Mouse (Mus musculus) ovary, adult 18-20 months (tissue): ENCODE data around the gene 5430419D17Rik.

Experiments used
- DNase-seq: peaks from one replicate; pipeline ENCODE4 v3.0.0; 2022; ENCODE audit warnings: low spot score, mixed read lengths

5430419D17Rik gene

DNA sequence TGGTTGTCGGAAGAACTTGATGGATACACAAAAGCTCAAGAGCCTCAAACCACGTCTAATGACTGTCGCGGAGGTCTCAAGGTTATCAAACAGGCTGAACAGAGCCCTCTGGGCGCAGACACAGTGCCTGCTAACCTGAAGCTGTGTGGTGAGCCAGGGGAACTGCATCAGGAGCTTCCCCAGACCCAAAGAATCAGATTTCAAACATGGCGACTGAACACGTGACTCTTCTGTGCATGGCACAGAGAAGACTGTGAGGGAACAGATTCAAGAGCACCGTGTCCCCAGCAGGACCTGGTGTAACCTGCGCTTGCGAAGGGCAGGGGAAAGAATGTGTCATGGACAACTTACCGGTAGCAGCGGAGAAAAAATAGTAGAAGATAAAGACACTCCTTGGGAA is 143.4 kb downstream of the 5430419D17Rik start:
- no peak for DNase-seq

DNA sequence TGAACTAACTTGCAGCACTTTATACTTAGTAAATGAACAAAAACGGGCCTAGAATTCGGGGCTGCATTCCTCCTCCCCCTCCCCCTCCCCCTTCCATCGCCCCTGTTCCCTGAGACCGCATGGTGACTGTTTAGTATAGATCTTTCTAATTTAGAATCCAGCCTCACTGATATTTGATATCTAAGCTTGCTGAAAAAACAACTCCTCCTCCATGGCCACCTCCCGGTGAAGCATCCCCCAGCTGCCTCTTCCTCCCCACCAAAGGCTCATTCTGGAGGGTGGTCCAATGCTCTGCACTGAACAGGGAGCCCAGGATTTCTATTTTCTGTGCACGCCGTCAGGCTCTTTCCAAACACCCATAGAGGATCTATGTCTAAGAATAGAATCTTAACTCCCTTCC is 144.1 kb downstream of the 5430419D17Rik start:
- no peak for DNase-seq

GRCm38 (mm10) chr7:131322192-131322591 is 148.0 kb downstream of the 5430419D17Rik start, which contains the start of gene Cuzd1:
Gene Cuzd1 (minus strand): TSS chr7:131322292.
- no peak for DNase-seq

DNA sequence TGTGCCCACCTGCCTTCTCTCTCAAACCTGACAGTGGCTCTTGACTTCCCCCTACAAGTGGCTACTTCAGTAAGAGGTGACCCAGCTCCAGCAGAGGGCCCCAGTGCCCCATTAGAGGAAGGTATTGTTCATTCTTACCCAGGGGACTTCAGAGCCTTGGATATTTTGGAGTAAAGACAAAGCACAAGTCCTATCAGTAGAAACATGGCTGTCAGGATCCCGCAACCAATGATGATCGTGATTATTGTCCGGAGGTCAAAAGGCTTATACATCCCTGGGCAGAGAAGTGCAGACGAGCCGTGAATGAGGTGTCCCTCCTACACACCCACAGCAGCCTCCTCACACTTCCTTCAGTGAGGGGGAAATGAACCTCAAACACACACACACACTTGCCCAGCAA is 152.9 kb downstream of the 5430419D17Rik start:
- DNase-seq = no peak

- DNase-seq = no peak
These were observed 155.2 kb downstream of the 5430419D17Rik start, which contains the start of gene Fam24b for GRCm38 (mm10) chr7:131329416-131329815. Gene Fam24b (minus strand): TSS chr7:131329516.

GRCm38 (mm10) chr7:131331688-131332087 is 157.5 kb downstream of the 5430419D17Rik start:
- DNase-seq = no peak

DNA sequence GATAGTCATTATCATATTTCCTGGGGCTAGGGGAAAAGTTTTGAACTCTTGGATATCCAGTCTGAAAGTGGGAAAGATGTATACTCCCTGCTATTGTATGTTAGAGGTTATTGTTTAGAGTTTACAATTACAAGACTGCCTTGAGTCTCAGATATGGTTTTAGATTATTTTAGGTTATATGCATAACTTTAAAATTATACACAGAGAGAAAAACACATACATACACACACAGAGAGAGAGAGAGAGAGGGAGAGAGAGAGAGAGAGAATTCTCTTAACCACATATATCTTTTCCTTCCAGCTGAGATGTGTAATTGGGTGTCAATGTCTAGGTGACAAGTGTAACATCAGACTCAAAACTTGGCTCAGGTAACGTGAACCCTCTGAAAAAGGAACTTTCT is 159.4 kb downstream of the 5430419D17Rik start, which contains the start of gene Fam24a:
Gene Fam24a, plus strand, starts transcription at position 301 of the 400 bp plus-strand sequence.
- DNase-seq = no peak

GRCm38 (mm10) chr7:131337502-131338068 is 163.4 kb downstream of the 5430419D17Rik start:
- DNase-seq = no peak

- no peak for DNase-seq
These were observed 171.8 kb downstream of the 5430419D17Rik start for GRCm38 (mm10) chr7:131345856-131346541.
